ENCODE assay signal across 8 mouse cellular contexts in genomic region chr19:47301303-47302190, GRCm38 (mm10).
DNase-seq lines count a peak whose midpoint lies in the region; ATAC-seq and TF ChIP-seq lines count a peak whose summit lies in the region.

No protein-coding gene starts in this region.

- TF ChIP-seq CTCF in heart, postnatal 0 days (IDR thresholded peaks at IDR 0.05; ENCODE audit: low read depth), result no peak

- no peak overlapping the region for H3K4me3 ChIP-seq in heart, postnatal 0 days (ENCODE audit: low read depth, low read length)
- H3K4me3 ChIP-seq in intestine, embryonic 14.5 days (ENCODE audit: low read depth, low read length), result no peak overlapping the region
- no peak overlapping the region for H3K4me3 ChIP-seq in myocyte

- intact Hi-C loops in heart, postnatal 36 days (cut with DNase I), result no loop called here

- peaks cover 22% of the 10 kb centered on the region for H3K4me1 ChIP-seq in heart, postnatal 0 days (ENCODE audit: control insufficient read depth, insufficient read depth)
- H3K4me1 ChIP-seq in intestine, embryonic 14.5 days (replicated peaks; ENCODE audit: control insufficient read depth, insufficient read depth, low read length), result peaks cover 30% of the 10 kb centered on the region

- no peak overlapping the region for H3ac ChIP-seq in myocyte (ENCODE audit: control insufficient read depth, insufficient read length)

- 0 out of 2 replicates have a peak, but pooled peaks cover 9% of the 10 kb centered on the region for H3K36me3 ChIP-seq in heart, postnatal 0 days (replicated peaks; ENCODE audit: control insufficient read depth, insufficient read depth, low read length)
- H3K36me3 ChIP-seq in intestine, embryonic 14.5 days (ENCODE audit: control insufficient read depth, insufficient read depth, low read length), result peaks cover 40% of the 10 kb centered on the region
- H3K36me3 ChIP-seq in myocyte (ENCODE audit: control insufficient read depth, insufficient read depth), result peaks cover 3% of the 10 kb centered on the region

- H3K9ac ChIP-seq in heart, postnatal 0 days (replicated peaks; ENCODE audit: low read depth, low read length), result no peak overlapping the region
- H3K9ac ChIP-seq in intestine, embryonic 14.5 days (ENCODE audit: low read length), result peak overlapping the region; percentile 25; the same call in 1 of the 2 replicates

- TF ChIP-seq POLR2A in myocyte (IDR thresholded peaks at IDR 0.05; ENCODE audit: insufficient read length, low read depth), result no peak

- H3K9me3 ChIP-seq in heart, postnatal 0 days (replicated peaks; ENCODE audit: control insufficient read depth, low read length), result no peaks in the 10 kb centered on the region
- H3K9me3 ChIP-seq in intestine, embryonic 14.5 days (ENCODE audit: control insufficient read depth, low read length), result no peaks in the 10 kb centered on the region

- DNase-seq in heart, postnatal 0 days (ENCODE audit: low spot score), result no peak
- DNase-seq in heart, postnatal 36 days, result no peak
- DNase-seq in embryo, embryonic 11.5 days (ENCODE audit: low read depth, low spot score), result peak; percentile 57
- DNase-seq in intestine, embryonic 14.5 days (ENCODE audit: low spot score), result peak; percentile 68
- DNase-seq in urinary bladder, postnatal 10 days (ENCODE audit: low spot score), result no peak
- no peak for DNase-seq in thymus, postnatal 25 days
- DNase-seq in layer of hippocampus, postnatal 36 days, result no peak

- H3K4me2 ChIP-seq in heart, postnatal 0 days (ENCODE audit: low read depth, low read length), result no peak overlapping the region
- peak overlapping the region; percentile 23 for H3K4me2 ChIP-seq in intestine, embryonic 14.5 days (ENCODE audit: low read length)
- no peak overlapping the region for H3K4me2 ChIP-seq in myocyte (ENCODE audit: low read depth)

- no peak for ATAC-seq in heart, postnatal 0 days (ENCODE audit: insufficient read depth, low read depth)
- ATAC-seq in intestine, embryonic 14.5 days (replicated peaks; ENCODE audit: low FRiP score, low TSS enrichment, low read depth), result peak; percentile 56

- peaks cover 76% of the 10 kb centered on the region for H3K79me2 ChIP-seq in myocyte (ENCODE audit: control insufficient read depth, insufficient read depth)

- no peak for TF ChIP-seq EP300 in heart, postnatal 0 days (IDR thresholded peaks at IDR 0.05; ENCODE audit: low read depth)

- 41% methylated on average over 19 of the region's 19 CpGs for WGBS in heart, postnatal 0 days
- WGBS in intestine, embryonic 14.5 days, result 16% methylated on average over 19 of the region's 19 CpGs

- no peaks in the 10 kb centered on the region for H3K27me3 ChIP-seq in heart, postnatal 0 days (ENCODE audit: control insufficient read depth, insufficient read depth, low read length)
- no peaks in the 10 kb centered on the region for H3K27me3 ChIP-seq in intestine, embryonic 14.5 days (replicated peaks; ENCODE audit: control insufficient read depth, insufficient read depth, low read length)
- no peaks in the 10 kb centered on the region for H3K27me3 ChIP-seq in myocyte (ENCODE audit: control insufficient read depth, insufficient read depth, insufficient read length)

- H3K27ac ChIP-seq in heart, postnatal 0 days (ENCODE audit: low read depth), result peak overlapping the region; percentile 70; the same call in 1 of the 2 replicates
- H3K27ac ChIP-seq in intestine, embryonic 14.5 days (ENCODE audit: low read depth), result peak overlapping the region; percentile 75

TF ChIP-seq in myocyte, 11 proteins besides CTCF, POLR2A, EP300 and RAD21:
- TF ChIP-seq POLR2AphosphoS2 (IDR thresholded peaks at IDR 0.05; ENCODE audit: insufficient read length, low read depth) (no peak), USF1 (IDR thresholded peaks at IDR 0.05; ENCODE audit: low read depth) (no peak), MYOG (IDR thresholded peaks at IDR 0.05; ENCODE audit: control insufficient read depth in 1 of 3, insufficient read depth in 1 of 3, insufficient read length in 2 of 3, low read depth in 2 of 3) (peak in 2 of 3 experiments; percentile 27 to 42)

Comparison
In these comparisons a context has a peak if more than half of its experiments do, and no peak if none do; other contexts are left out.
1. DNase-seq: peak in embryo, embryonic 11.5 days (single experiment) and intestine, embryonic 14.5 days (single experiment); none in heart, postnatal 0 days (single experiment), heart, postnatal 36 days (0 of 2), urinary bladder, postnatal 10 days (single experiment), thymus, postnatal 25 days (single experiment) and layer of hippocampus, postnatal 36 days (0 of 2).